Mouse (Mus musculus) layer of hippocampus, postnatal 14 days (tissue): ENCODE data around the gene Dnajc8. TPM values are rescaled to one million over a fixed set of nuclear protein-coding genes. Genes with fewer than 3 reads are reported as not detected.

Experiments used
- DNase-seq, 2 experiments: peaks; one replicate each; pipeline ENCODE4 v3.0.0; 2021 to 2022; ENCODE audit warnings: low spot score in 2 of 2, mixed read lengths in 1 of 2
- long read RNA-seq, 2 experiments: library from polyadenylated mRNA; stranded (forward); transcript quantifications; one replicate each; pipeline ENCODE4 v2.0.0; 2021
- total RNA-seq, 2 experiments: library from RNA; stranded (reverse); gene quantifications; 2 replicates each; pipeline ENCODE4 v1.2.3; 2021

Dnajc8 gene
- 10 to 100 TPM; 83.2 to 84.5 TPM for total RNA-seq
- long read RNA-seq, experiment 1, transcript Dnajc8-202 (9 exons, 1,401 nt): major isoform, 103 of 117 reads
- long read RNA-seq, experiment 1, partial matches to known transcripts: 3 of 117 reads
- long read RNA-seq, experiment 1, other reads (novel, unspliced or antisense): 10 of 117 reads
- long read RNA-seq, experiment 2, transcript Dnajc8-202 (9 exons, 1,401 nt): major isoform, 143 of 156 reads
- long read RNA-seq, experiment 2, partial matches to known transcripts: 3 of 156 reads
- long read RNA-seq, experiment 2, other reads (novel, unspliced or antisense): 9 of 156 reads

DNA sequence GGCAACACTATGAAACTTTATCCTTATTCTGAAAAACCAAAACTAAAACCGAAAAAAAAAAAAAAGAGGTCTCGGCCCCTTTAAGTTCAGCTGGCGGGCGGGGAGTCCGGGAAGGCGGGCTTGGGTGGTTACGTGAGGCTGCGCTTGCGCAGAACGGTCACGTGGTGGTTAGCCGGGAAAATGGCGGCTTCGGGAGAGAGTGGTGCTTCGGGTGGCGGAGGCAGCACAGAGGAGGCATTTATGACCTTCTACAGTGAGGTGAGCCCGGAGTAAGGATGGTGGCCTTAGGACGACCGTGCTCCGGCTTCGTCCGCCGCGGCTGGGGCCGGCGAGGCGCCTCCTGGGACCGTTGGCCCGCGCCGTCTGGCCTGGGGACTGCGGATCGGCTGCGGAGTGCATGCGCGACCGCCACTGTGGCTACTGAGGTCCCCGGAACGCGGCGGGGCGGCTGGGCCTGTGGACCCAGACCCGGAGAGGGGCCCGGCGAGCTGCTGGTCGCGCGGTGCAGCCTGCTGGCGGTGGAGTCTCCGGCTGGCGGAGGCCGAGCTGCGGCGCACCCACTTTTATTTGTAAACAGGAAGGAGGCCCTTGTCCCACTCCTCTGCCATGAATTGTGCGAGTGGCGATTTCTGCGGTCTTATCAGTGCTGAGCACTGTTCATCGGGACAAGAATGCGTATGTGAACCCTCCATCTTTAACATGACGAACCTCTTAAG lies at the start of gene Dnajc8:
Gene Dnajc8, plus strand, starts transcription at position 145 of the 716 bp plus-strand sequence.
- peak; percentile 90 to 96 for DNase-seq

DNA sequence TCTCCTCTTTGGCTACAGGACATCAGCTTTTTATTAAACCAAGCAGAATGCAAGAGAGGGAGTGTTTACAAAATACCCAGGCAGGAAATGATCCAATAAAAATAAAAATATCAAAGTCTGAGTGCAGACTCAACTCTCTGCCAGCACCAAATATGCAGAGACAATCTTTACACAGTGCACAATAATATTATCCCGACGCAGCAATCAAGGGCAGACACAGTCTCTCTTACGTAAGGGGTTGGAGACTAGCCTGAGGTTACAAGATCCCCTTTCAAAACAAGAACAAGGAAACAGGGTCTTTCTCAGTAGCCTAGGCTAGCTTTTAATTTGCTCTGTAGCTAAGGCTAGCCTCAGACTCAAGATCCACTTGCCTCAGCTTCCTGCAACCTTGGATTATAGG lies 46.8 kb upstream of the Dnajc8 start:
- DNase-seq: no peak

DNA sequence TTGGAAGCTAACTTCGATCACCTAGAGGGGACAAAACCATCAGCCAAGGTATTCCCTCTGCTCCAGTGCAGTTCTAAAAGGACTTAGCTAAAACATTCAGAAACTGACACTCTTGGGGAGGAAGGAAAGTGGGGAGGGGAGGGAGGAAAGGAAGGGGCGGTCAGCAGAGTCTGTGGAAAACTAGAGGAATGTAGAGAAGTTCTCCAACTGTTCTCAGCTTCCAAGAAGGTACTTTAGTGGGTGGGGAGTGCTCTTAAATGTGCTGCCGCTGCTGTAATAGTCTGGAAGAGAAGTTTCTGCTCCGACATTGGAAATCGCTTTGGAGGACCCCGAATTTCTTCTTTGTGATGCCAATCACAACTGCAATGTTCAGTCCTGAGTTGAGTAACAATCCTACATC lies 46.4 kb upstream of the Dnajc8 start:
- no peak for DNase-seq

DNA sequence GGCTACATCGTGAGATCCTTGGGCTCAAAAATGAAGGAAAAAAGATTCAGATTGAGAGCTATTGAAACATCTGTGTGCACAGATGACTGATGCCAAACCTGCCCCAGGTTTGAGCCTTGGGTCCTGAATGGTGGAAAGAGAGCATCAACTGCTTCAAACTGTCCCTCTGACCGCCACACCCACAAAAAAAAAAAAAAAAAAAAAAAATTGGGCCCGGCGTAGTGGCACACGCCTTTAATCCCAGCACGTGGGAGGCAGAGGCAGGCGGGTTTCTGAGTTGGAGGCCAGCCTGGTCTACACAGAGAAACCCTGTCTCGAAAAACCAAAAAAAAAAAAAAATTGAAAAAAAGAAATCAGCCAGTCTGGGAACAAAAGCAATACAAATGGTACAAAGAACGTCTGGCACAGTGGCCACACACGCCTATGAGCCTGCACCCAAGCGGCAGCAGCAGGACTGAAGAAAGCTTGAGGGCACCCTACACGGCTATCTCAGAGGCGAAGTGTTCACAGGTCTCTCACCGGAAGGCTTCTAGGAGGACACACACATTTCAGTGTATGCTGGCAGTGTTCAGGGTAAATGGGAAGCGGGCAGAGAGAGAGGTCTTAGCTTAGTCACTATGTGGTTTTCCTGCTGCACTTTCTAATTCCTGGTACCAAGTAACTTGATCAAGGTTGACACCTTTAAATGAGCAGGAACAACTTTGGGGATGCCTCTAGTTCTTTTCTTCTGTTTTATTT lies 44.9 kb upstream of the Dnajc8 start:
- DNase-seq: no peak

DNA sequence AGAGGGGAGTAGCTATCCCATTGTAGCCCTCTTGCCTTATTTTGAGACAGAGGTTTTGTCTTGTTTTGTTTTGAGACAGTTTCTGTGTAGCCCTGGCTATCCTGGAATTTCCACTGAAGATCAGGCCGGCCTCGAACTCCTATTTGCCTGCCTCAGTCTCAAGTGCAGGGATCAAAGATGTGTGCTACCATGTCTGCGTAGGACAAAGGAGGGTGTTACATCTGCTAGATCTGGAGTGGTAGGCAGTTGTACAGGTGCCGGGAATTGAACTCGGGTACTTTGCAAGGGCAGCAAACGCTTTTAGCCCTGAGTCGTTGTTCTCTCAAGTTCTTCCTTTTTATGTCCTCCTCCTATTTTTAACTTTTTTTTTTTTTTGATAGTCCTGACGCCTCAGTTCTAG lies 44.3 kb upstream of the Dnajc8 start:
- no peak for DNase-seq

DNA sequence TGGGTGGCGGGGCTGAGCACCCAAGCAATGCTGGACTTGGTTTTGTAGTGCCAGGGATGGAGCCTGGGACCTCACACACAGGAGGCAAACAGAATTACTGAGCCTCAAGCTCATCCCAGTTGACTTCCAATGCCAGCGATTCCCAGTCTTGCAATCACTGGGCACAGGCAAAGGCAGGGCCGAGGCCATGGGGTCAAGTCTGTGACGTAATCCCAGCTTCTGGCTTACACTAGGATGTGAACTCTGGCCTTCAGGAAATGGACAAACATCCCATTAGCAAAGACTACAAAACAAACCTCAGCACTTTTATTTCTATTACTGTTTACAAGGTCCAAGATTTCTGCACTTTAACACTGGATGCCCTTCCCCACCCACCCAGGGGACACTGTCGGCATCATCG lies 43.6 kb upstream of the Dnajc8 start:
- DNase-seq: no peak

DNA sequence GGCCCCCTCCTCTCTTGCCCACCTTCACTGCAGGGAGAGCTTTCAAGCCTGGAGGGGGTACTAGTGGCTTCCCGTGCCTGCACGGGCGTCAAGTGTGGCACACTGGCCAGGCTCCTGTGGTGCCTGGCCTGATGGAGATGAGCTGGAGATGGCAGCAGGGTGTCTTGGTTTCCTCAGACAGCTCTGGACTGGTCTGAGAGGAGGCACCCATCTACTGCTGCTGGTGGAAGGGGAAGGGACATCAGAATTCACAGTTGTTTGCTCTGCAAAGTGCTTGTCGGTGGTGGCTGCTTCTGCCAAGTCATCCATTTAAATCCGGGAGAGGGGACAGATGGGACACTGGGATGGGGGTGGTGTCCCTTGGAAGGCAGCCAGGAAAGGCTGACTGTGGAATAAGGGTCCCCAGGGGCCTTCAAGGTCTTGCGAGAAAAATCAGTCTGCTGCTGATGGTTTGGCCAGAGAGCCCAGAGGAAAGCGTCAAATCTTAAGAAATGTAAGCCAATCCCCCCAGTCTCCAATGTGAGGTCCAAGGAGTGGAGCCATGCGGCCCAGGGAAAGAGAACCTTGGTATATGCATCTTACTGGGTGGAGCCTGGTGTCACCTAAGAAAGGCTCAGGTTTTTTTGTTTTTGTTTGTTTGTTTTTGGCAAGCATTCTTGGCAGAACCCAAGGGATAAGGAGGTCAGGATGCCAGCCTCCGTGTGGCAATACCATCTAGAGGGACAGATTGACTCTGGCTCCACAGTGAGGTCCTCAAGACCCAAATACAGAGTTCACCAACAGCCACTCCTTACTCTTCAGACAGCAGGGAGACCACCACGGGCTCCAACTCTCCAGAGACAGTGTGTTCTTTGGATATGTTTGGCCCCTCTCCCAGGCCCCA lies 42.9 kb upstream of the Dnajc8 start:
- DNase-seq: peak; percentile 22 to 26

DNA sequence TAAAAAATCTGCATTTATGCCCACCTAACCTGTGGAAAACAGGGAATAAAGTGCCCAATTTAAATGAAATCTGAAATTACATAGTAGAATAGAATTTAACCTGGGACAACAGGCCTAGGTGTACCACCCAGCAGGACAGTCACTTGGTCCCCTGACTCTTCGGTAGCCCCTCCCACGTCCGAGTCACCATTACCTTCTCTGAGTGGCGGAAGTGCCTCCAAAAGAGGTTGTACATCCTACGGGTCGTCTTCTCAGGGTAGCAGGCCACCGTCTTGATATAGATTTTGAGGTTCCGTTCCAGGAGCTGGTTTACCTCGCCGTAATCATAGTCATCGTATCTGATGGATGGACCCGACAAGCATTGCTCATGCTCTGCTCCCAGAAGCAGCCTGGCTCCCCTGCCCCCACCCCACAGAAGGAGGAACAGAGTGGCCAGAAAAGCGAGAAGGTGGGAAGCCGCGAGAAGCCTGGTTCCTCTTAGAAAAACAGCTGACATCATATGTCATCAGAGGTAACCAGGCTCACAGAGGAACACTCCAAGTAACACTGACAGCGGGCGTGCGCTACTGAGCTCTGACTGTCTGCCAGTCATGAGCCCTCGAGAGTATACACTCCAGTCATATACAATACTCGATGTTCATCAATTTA lies 41.0 kb upstream of the Dnajc8 start:
- peak; percentile 26 to 32 for DNase-seq

DNA sequence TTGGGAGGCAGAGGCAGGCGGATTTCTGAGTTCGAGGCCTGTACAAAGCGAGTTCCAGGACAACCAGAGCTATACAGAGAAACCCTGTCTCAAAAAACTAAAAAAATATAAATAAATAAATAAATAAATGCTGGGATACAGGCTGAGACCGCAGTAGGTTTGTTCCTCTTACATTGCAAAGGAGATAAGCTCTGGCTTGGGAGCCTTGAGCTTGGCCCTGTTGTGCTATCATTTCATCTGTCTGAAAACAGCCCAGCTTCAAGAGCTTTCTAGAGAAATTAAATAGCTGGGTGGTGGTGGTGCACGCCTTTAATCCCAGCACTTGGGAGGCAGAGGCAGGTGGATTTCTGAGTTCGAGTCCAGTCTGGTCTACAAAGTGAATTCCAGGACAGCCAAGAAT lies 33.7 kb upstream of the Dnajc8 start:
- DNase-seq: no peak

DNA sequence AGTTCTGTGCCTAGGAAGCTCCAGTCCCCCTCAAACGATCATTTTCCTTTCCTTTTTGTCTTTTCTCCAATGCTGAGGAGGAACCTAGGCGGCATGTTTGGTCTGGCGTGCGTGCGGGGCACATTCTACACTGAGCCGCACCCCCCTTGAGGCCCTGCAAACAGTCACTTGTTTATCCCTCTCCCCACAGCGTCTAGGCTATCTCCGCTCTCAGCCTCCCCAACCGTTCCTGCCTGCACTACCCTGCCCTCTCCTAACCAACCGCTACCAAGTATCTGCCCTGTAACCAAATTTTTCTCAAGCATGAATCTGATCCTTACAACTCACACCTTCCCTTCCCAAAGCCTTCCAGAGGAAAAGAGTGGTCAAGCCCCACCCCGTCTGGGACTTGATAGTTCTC lies 32.0 kb upstream of the Dnajc8 start:
- DNase-seq: no peak

DNA sequence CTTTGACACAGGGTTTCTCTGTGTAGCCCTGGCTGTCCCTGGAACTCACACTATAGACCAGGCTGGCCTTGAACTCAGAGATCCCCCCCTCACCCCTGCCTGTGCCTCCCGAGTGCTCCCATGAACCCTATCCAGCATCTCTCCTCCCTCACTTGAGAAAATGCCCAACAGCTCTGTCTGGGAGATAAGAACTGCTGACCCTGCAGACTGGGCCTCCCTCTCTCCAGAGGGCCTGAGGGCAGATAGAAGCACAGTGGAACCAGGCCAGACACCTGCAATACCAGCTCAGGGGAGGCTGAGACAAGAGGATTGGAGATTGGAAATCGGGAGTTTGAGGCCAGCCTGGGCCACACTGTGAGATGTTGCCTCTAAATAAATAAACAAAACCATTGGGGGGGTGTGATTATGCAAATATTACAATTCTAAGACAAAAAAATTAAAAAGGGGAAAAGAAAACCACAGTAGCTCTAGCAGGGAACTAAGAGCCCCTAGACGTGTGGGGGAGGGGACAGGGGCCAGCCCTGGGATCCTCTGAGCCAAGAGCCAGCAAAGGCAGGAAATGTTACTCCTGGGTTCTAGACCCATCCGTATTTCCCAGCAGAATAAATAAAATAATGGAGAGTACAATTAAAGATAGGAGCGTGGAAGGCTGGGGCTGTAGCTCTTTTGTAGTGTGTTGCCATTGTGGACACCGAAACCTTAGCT lies 30.2 kb upstream of the Dnajc8 start:
- no peak for DNase-seq

DNA sequence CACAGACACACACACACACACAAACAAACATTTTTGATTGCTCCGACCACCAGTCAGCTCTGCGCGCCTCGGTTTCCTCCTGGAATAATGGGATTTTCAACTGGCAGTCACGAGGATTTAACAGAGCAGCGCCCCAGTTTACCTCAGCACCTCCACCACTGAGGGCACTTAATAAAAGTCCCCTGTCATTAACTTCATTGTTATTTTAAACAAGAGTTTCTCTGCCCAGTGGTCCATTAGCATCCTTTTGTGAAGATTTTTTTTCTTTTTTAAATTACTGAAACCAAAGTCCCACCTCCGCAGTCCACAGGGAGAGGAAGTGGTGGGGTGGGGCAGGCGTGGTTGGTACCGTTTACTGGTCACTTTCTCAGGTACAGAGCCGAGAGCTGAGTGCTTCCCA lies 29.6 kb upstream of the Dnajc8 start:
- no peak for DNase-seq

DNA sequence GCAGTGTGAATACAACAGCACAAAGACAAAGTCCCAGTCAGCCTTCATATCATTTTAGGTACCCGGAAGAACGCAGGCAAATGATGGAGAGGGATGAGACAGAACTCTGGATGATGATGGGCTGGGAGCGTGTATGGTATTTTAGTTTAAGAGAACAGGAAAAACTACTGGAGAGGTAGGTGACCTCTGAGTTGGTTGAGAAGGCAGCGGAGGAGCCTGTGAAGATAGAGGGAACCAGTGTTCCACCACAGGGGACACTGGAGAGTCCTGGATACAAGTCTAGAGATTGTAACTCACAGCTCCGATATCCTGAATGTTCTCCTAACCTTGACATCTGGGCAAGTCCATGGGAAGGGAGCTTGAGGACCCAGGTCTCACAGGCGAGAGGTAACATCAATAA lies 29.1 kb upstream of the Dnajc8 start:
- DNase-seq: no peak

DNA sequence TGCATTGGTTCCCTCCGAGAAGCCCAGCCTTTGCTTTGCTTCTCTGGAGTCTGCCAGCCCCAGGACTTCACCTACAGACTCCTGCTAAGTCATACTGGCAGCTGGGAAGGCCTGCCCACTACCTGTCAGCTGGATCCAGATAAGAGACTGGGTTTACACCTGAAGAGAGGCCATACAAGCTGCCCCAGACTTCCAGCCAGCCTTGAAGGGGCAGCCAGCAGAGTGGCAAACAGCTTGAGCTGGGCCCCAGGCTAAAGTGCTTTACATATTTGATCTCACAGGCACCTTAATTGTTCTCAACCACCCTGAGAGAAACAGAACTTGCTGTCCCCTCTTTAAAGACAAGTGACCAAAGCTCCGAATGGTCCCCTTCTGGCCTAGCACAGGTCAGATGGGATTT lies 28.1 kb upstream of the Dnajc8 start:
- DNase-seq: no peak

DNA sequence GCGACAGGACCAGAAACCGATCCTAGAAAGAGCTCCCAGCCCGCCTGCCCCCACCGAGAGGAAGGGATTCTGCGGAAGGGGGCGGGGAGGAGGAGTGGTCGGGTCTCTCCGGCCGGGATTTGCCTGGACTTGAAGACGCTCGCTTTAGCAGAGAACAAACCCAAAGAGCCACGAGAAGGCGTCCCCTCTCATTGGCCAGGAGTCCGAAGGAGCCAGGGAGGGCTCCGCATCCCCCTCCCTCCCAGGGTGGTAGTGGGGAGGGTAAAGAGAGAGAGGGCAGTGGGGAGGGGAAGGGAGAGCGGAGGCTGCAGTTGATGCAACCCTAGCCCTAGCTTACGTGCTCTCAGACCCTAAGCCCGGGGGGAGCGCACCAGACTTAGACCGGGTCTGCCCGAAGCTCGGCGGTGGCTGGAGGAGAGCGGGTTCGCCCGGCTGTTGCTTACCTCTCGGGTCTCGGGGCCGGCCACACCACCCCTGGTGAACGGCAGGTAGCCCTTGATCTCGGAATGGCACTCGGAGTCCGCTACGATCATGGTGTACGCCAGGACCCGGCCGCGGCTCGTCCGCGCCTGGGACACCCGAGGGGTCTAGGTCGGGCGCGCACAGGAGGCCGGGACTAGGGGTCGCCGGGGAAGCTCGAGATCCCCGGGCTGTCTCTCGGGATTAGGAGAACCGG lies 25.6 kb upstream of the Dnajc8 start:
- peak; percentile 48 to 73 for DNase-seq

DNA sequence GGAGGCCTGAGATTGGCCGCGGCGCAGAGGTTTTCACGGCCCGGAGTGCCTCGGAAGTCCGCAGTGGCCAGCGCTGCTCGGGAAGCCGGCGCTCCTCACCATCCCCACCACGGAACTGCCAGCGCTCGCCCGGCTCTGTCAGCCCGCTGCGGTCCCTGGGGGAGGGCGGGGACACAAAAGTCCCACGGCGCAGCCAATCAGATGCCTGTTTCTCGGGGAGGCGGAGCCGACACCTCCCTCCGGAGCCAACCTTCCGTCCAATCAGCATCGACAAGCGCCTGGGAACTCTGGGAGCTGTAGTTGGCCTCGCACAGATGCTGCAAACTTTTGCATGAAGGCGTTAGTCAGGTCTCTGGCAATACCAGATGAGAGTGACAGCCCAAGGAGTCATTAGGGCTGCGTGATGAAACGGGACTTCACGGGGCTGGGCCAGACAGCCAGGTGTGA lies 25.0 kb upstream of the Dnajc8 start, which contains the start of gene Sesn2:
Gene Sesn2, minus strand, starts transcription at position 150 of the 447 bp plus-strand sequence.
- DNase-seq: peak; percentile 94 to 98

DNA sequence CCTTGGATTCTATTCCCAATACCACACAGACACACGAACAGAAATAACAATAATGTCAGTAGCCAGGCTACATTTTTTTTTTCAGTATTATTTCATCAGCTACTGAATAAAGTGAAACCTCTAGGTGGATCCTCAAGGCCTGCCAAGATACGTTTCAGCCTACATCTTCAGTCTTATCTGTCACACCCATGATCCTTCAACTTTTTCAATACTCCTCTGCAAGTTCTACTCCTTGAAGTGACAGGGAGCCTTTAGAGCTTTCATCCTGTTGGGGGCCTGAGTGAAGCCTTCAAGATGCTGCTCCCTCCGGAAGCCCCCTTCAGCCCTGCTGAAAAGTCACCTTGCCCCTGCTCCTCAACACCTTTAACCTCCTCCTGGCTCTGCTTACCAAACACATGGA lies 23.3 kb upstream of the Dnajc8 start:
- no peak for DNase-seq

DNA sequence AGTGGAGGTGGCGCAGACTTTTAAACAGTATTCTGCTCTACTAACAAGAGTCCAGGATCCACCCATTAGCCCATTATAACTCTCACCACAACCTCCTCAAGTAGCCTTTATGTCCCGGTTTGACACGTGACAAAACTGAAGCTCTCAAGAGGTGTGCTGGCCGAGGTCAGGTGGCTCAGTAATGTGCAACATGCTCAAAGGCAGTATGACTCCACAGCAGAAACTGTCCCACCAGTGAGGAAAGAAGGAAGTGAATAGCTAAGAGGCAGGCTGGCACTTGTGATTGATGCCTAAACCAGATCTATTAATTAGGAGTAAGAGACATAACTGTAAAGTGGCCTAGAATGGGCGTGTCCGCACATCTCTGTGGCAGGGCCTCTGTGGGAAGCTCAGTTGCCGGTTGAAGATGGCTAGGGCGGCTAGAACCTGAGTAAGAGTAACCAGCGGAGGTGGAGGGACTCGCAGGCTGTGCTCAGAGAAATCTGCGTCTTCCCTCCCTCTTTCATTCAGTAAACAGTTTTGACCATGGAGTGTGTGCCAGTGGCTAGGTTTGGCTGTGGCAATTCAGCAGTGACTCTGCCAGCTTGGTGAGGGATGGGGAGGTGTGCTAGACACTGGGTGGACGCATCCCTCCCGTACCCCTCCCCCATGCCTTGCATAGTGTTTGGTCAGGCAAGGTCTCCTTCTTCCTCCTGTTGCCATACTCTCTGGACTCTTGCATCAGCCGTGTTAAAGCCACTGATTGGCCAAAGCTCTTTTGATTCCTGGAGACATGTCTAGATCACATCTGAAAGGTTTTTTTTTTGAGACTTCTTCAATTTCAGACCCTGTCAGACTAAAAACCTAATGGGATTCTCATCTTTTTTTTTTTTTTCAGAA lies 21.7 kb upstream of the Dnajc8 start:
- no peak for DNase-seq
